17 mouse cellular contexts compared by ENCODE assay signal in the genomic region with DNA sequence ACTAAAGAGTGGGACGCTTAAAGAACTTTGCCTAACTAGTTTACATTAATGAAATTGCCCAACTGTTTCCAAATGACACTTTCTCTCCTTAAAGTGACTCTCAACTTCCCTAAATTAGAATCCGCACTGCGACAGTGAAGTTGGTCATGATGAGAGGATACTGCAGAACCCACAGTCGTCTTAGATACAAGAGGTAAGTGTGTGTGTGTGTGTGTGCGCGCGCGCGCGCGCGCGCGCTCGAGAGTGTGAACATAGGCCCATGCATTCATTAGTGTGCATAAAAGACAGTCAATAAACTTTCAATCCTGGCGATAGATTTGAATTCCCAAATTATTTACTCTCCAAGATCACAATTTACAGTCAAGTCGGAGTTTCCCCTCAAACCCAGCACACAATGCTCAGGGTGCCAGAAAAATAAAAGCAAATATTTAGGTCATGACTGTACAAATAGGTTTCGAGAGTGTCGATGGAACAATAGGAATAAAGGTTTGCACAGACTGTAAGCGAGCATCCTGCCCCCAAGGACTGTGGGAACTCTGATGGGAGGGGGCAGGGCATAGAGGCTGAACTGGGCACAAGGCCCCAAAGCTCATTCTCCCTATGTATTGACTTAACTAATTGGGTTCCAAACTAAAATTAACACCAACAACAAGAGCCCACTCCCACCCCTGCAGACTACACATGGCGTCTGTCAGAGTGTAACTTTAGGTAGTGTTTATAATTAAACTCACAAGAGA.
DNase-seq lines count a peak whose midpoint lies in the region; ATAC-seq and TF ChIP-seq lines count a peak whose summit lies in the region.
"Had no signal": no experiment of that assay in that cellular context is flagged by ENCODE, and none has a peak within 500 bp of the region (broad histone marks: within the 10 kb centered on the region; RNA-seq: fewer than 3 reads in every experiment).

No protein-coding gene starts in this region.

- H3K27me3 ChIP-seq in intestine, embryonic 15.5 days (replicated peaks) = peaks cover 9% of the 10 kb centered on the region; the same call in 1 of the 2 replicates
- H3K27me3 ChIP-seq in intestine, embryonic 16.5 days (replicated peaks; ENCODE audit: control insufficient read depth, insufficient read depth, low read length) = peaks cover 18% of the 10 kb centered on the region
- peaks cover 93% of the 10 kb centered on the region for H3K27me3 ChIP-seq in forebrain, embryonic 13.5 days
- H3K27me3 ChIP-seq in neural tube, embryonic 12.5 days (replicated peaks) = 0 out of 2 replicates have a peak, but pooled peaks cover 3% of the 10 kb centered on the region

- no peak overlapping the region for H3K4me2 ChIP-seq in intestine, embryonic 15.5 days (replicated peaks)
- no peak overlapping the region for H3K4me2 ChIP-seq in intestine, embryonic 16.5 days (ENCODE audit: low read depth, low read length)
- H3K4me2 ChIP-seq in forebrain, embryonic 13.5 days = peak overlapping the region; percentile 25
- peak overlapping the region; percentile 35; the same call in 1 of the 2 replicates for H3K4me2 ChIP-seq in neural tube, embryonic 12.5 days (replicated peaks)
- H3K4me2 ChIP-seq: limb, embryonic 13.5 days had no signal

- 34% methylated on average over 21 of the region's 21 CpGs for WGBS in intestine, embryonic 15.5 days
- 39% methylated on average over 21 of the region's 21 CpGs for WGBS in intestine, embryonic 16.5 days
- 8% methylated on average over 21 of the region's 21 CpGs for WGBS in forebrain, embryonic 13.5 days
- 16% methylated on average over 21 of the region's 21 CpGs for WGBS in neural tube, embryonic 12.5 days

- H3K27ac ChIP-seq in intestine, embryonic 15.5 days = no peak overlapping the region
- H3K27ac ChIP-seq in intestine, embryonic 16.5 days (ENCODE audit: low read length) = no peak overlapping the region
- no peak overlapping the region for H3K27ac ChIP-seq in forebrain, embryonic 13.5 days
- no peak overlapping the region for H3K27ac ChIP-seq in neural tube, embryonic 12.5 days
- H3K27ac ChIP-seq: layer of hippocampus, adult 2 months; limb, embryonic 13.5 days; liver, embryonic 14.5 days had no signal

- no peak for TF ChIP-seq POLR2A in brain, embryonic 14.5 days (IDR thresholded peaks at IDR 0.05; ENCODE audit: borderline replicate concordance, extremely low read depth, insufficient read depth, insufficient read length, poor library complexity, severe bottlenecking)

- no peak overlapping the region for H3K9ac ChIP-seq in intestine, embryonic 15.5 days
- H3K9ac ChIP-seq in intestine, embryonic 16.5 days (ENCODE audit: low read depth, low read length) = no peak overlapping the region
- no peak overlapping the region for H3K9ac ChIP-seq in forebrain, embryonic 13.5 days
- no peak overlapping the region for H3K9ac ChIP-seq in neural tube, embryonic 12.5 days
- H3K9ac ChIP-seq: limb, embryonic 13.5 days; liver, embryonic 14.5 days had no signal

- H3K36me3 ChIP-seq in intestine, embryonic 15.5 days = no peaks in the 10 kb centered on the region
- H3K36me3 ChIP-seq in intestine, embryonic 16.5 days (ENCODE audit: control insufficient read depth, insufficient read depth, low read length) = no peaks in the 10 kb centered on the region
- no peaks in the 10 kb centered on the region for H3K36me3 ChIP-seq in forebrain, embryonic 13.5 days (ENCODE audit: poor library complexity, severe bottlenecking)
- H3K36me3 ChIP-seq in neural tube, embryonic 12.5 days = no peaks in the 10 kb centered on the region
- H3K36me3 ChIP-seq: limb, embryonic 13.5 days had no signal

- DNase-seq in brain, embryonic 14.5 days (ENCODE audit: low read depth) = peak; percentile 56
- DNase-seq in thymus, postnatal 0 days (ENCODE audit: low spot score) = no peak
- no peak for DNase-seq in adrenal gland, postnatal 36 days
- DNase-seq: cerebellum, adult 9-10 months; gastrocnemius, postnatal 10 days; heart, postnatal 10 days; right cerebral cortex, postnatal 25 days; thymus, postnatal 25 days had no signal

- no peaks in the 10 kb centered on the region for H3K4me1 ChIP-seq in intestine, embryonic 15.5 days (replicated peaks)
- H3K4me1 ChIP-seq in intestine, embryonic 16.5 days (ENCODE audit: control insufficient read depth, insufficient read depth, low read length) = no peaks in the 10 kb centered on the region
- peaks cover 21% of the 10 kb centered on the region for H3K4me1 ChIP-seq in forebrain, embryonic 13.5 days
- H3K4me1 ChIP-seq in neural tube, embryonic 12.5 days = peaks cover 9% of the 10 kb centered on the region; the same call in 1 of the 2 replicates

- TF ChIP-seq CTCF in brain, embryonic 14.5 days (IDR thresholded peaks at IDR 0.05; ENCODE audit: borderline replicate concordance, extremely low read depth, insufficient read depth, insufficient read length) = no peak

- no peak overlapping the region for H3K4me3 ChIP-seq in intestine, embryonic 15.5 days (replicated peaks)
- H3K4me3 ChIP-seq in intestine, embryonic 16.5 days (ENCODE audit: low read length) = no peak overlapping the region
- no peak overlapping the region for H3K4me3 ChIP-seq in forebrain, embryonic 13.5 days
- no peak overlapping the region for H3K4me3 ChIP-seq in neural tube, embryonic 12.5 days
- H3K4me3 ChIP-seq: layer of hippocampus, adult 2 months; limb, embryonic 13.5 days; myocyte had no signal

- no peaks in the 10 kb centered on the region for H3K9me3 ChIP-seq in intestine, embryonic 15.5 days
- no peaks in the 10 kb centered on the region for H3K9me3 ChIP-seq in intestine, embryonic 16.5 days (ENCODE audit: control insufficient read depth, low read length)
- H3K9me3 ChIP-seq in forebrain, embryonic 13.5 days (replicated peaks) = no peaks in the 10 kb centered on the region
- H3K9me3 ChIP-seq in neural tube, embryonic 12.5 days = no peaks in the 10 kb centered on the region
- H3K9me3 ChIP-seq: limb, embryonic 13.5 days had no signal

- ATAC-seq in intestine, embryonic 15.5 days = 0 out of 2 replicates have a peak, but pooled peaks have one; percentile 8
- no peak for ATAC-seq in intestine, embryonic 16.5 days
- peak; percentile 42 for ATAC-seq in forebrain, embryonic 13.5 days
- peak; percentile 75 for ATAC-seq in neural tube, embryonic 12.5 days (ENCODE audit: low FRiP score, low read depth)
- ATAC-seq: lung, postnatal 0 days had no signal

Comparison
In these comparisons a context has a peak if more than half of its experiments do, and no peak if none do; other contexts are left out.
1. H3K4me2 ChIP-seq: peak in forebrain, embryonic 13.5 days (single experiment) and neural tube, embryonic 12.5 days (single experiment); none in intestine, embryonic 15.5 days (single experiment) and intestine, embryonic 16.5 days (single experiment).